Mouse (Mus musculus) ES-Bruce4 (cell line): Measurements from ENCODE around the gene Baiap2.

Source experiments
- CTCF ChIP-seq: IDR thresholded peaks from one replicate; pipeline ENCODE4 v1.8.1; 2011; ENCODE audit warnings: low read depth, low read length
- EP300 ChIP-seq: IDR thresholded peaks from 2 replicates; pipeline ENCODE4 v1.6.1; 2011; ENCODE audit warnings: low read depth, low read length; ENCODE audit not compliant: insufficient read depth
- POLR2A ChIP-seq: IDR thresholded peaks from one replicate; pipeline ENCODE4 v1.8.1; 2011; ENCODE audit warnings: low read length; ENCODE audit not compliant: insufficient read depth

DNA sequence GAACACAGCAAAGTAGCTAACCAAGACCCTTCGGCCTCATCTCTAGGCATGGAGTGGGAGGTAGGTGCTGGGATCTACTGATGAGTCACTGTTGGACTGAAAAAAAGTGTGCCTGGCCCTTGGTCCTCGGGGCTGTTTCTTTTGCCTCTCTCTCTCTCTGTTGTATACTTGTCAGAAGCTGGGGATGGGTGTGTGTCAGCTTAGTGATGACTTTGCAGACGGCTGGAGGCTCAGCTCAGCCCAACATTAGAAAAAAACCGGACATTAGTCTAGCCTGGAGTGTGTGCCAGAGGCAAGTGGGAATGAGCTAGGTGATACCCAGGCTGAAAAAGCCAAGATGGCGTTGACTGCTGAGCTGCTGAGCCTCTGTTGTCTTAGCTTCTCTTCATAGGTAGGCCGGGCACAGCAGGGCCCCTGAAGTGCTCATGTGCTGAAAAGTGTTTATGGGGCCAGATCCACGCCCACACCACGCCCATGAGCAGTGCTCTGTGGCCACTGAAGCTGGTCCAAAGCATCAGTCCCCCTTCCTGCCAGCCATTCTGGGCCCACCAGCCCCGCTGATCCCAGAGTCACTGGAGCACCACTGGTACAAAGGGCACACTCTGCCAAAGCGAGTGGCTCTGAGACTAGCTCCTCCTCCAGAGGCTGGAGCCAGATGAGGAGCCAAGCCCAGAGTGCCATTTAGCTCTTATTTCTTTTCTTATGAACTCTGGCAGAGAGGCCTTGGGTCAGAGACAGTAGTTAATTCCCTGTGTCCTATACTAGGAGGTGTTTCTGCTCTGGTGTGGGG is 37.2 kb downstream of the Baiap2 start:
- no peak for TF ChIP-seq EP300
- no peak for TF ChIP-seq CTCF
- TF ChIP-seq POLR2A = no peak
